Mouse (Mus musculus) spleen, adult 2 months (tissue): ENCODE measurements around the gene Scnn1a. TPM values are rescaled to one million over a fixed set of nuclear protein-coding genes. Genes with fewer than 3 reads are reported as not detected.

Experiments
- DNase-seq, 2 experiments: peaks; one replicate each; pipeline versions ENCODE4 v3.0.0 to v3.0.0-alpha.2; 2012 to 2021; ENCODE audit warnings: low spot score in 2 of 2, low read depth in 1 of 2
- H3K27ac ChIP-seq: fragments of 200-500 bp; 2 replicates; pipeline ENCODE4 v1.5.1; 2012; ENCODE audit warnings: low read length, inconsistent platforms; ENCODE audit not compliant: insufficient read depth
- H3K27me3 ChIP-seq: fragments of 200-500 bp; 2 replicates; pipeline ENCODE4 v1.6.1; 2012; ENCODE audit warnings: mild to moderate bottlenecking, moderate library complexity, low read length, inconsistent platforms; ENCODE audit not compliant: control insufficient read depth, insufficient read depth
- H3K36me3 ChIP-seq: fragments of 200-500 bp; 2 replicates; pipeline ENCODE4 v1.6.1; 2012; ENCODE audit warnings: mild to moderate bottlenecking, low read length, inconsistent platforms; ENCODE audit not compliant: control insufficient read depth, insufficient read depth
- H3K4me1 ChIP-seq: fragments of 200-500 bp; 2 replicates; pipeline ENCODE4 v1.6.1; 2011; ENCODE audit warnings: inconsistent platforms; ENCODE audit not compliant: control insufficient read depth, insufficient read depth, insufficient read length
- H3K4me3 ChIP-seq: fragments of 200-500 bp; 2 replicates; pipeline ENCODE4 v1.5.1; 2011; ENCODE audit warnings: mild to moderate bottlenecking, inconsistent platforms; ENCODE audit not compliant: insufficient read depth, insufficient read length; ENCODE audit errors: extremely low read depth
- CTCF ChIP-seq: fragments of 200-500 bp; IDR thresholded peaks from 2 replicates; pipeline ENCODE4 v1.5.1; 2011; ENCODE audit warnings: mild to moderate bottlenecking, inconsistent platforms; ENCODE audit not compliant: insufficient read depth, insufficient read length, insufficient replicate concordance; ENCODE audit errors: extremely low read depth
- POLR2A ChIP-seq: fragments of 200-500 bp; IDR thresholded peaks from 2 replicates; pipeline ENCODE4 v1.6.1; 2011; ENCODE audit warnings: low read depth, low read length, inconsistent platforms
- WGBS: fragments of 180-500 bp; shearing (Covaris S2); methylation state at CpG from one replicate; pipeline ENCODE4 v1.1.7; 2018; 5-methylcytosine and 5-hydroxymethylcytosine counted together
- polyA plus RNA-seq: library from polyadenylated mRNA; depleted of rRNA; stranded (reverse); fragments of >200 nt; gene quantifications from 2 replicates; pipeline ENCODE4 v1.2.3, GENCODE M21; 2012

The Scnn1a gene
- polyA plus RNA-seq, 1 experiment, result 1.5 TPM

DNA sequence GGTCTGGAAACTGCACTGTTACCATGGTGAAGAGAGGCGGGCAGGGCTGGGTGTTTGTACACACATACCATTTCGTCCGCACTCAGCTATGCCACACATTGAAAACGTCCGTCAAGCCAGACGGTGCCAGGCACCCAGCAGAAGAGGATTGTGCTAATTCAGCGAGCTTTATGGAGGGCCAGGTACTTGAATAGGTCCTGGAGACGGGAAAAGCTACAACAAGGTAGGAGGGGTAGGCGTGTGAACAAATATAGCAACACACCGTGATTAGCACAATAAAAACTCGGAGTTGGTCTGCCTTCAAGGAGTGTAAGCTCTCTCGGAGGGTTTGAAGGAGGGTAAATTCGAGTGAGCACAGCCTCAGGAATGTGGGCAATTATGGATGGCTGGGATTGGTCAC lies 2.3 kb downstream of the Scnn1a start:
- TF ChIP-seq CTCF (no peak), POLR2A (no peak)
- Histone ChIP-seq H3K27me3 (no peaks in the 10 kb centered on the region), H3K36me3 (no peaks in the 10 kb centered on the region), H3K4me1 (no peaks in the 10 kb centered on the region), H3K4me3 (no peak overlapping the region), H3K27ac (no peak overlapping the region)
- 87% methylated on average over 13 of the region's 13 CpGs for WGBS
- DNase-seq, result no peak

DNA sequence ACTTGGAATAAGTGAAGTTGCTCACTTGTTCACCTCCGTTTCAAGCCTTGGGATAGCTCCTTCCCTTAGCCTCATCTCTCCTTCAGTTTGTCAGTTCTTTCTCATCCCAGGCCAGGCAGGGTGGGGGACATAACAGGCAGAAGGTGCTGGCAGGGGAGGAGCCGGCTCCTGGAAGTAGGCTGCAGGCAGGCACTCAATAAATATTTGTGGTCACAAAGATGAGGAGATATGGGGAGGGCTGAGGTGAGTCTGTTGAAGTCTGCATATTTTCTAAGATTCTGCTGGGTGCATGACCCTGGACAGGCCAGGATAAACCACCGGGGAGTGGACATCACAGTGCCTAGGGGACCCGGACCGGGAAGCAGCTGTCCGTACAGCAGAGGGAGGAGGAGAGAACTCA lies 3.1 kb downstream of the Scnn1a start:
- Histone ChIP-seq H3K27ac (no peak overlapping the region), H3K4me1 (no peaks in the 10 kb centered on the region), H3K27me3 (no peaks in the 10 kb centered on the region), H3K36me3 (no peaks in the 10 kb centered on the region), H3K4me3 (no peak overlapping the region)
- 76% methylated on average over 6 of the region's 6 CpGs for WGBS
- TF ChIP-seq CTCF, result no peak
- no peak for TF ChIP-seq POLR2A
- no peak for DNase-seq

DNA sequence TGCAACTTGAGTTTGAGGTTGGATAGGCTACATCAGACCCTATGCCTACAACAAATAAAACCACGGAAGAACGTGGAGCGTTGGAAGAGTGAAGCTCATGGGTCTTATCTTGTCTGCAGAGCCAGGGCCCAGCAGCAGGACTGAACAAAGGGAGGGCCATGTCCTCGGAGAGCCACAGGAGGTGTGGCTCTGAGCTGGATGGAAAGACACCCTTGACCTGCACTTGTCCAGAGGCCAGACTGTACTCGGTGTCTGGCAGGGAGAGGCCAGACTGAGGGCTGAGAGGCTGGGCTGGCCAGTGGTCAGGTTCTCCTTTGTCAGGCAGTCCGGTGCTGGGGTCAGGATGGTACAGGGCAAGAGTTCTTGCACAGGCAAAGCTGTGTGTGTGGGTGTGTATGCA lies 4.9 kb downstream of the Scnn1a start:
- no peaks in the 10 kb centered on the region for H3K4me1 ChIP-seq
- TF ChIP-seq CTCF, result no peak
- no peak for TF ChIP-seq POLR2A
- no peaks in the 10 kb centered on the region for H3K36me3 ChIP-seq
- DNase-seq, result no peak
- H3K27ac ChIP-seq, result no peak overlapping the region
- H3K4me3 ChIP-seq, result no peak overlapping the region
- 78% methylated on average over 6 of the region's 6 CpGs for WGBS
- no peaks in the 10 kb centered on the region for H3K27me3 ChIP-seq

DNA sequence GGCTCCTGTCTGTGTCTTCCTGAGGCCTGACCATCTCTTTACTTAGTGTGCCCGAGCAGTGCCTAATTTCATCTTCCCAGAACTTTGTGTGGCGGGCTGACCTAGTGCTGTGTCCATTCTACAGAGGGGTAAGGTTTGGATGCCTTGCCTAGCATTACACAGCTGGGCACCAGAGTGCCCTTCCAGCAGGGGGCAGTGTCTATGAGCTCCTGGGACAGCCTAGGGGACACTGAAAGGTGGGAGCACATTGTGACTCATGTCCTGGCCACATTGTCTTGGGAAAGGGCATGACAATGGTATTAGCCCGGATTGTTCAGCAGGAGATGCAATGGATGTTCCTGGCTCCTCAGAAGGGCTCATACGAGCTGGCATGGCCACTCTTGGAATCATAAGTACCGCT lies 7.8 kb downstream of the Scnn1a start:
- Histone ChIP-seq H3K36me3 (no peaks in the 10 kb centered on the region), H3K4me1 (peaks cover 2% of the 10 kb centered on the region; the same call in 1 of the 2 replicates), H3K4me3 (no peak overlapping the region), H3K27me3 (0 out of 2 replicates have a peak, but pooled peaks cover 3% of the 10 kb centered on the region), H3K27ac (no peak overlapping the region)
- peak; percentile 44; the same call in 1 of the 2 replicates for TF ChIP-seq CTCF
- TF ChIP-seq POLR2A, result no peak
- peak in 1 of 2 experiments; percentile 39 for DNase-seq
- WGBS, result 79% methylated on average over 5 of the region's 5 CpGs

DNA sequence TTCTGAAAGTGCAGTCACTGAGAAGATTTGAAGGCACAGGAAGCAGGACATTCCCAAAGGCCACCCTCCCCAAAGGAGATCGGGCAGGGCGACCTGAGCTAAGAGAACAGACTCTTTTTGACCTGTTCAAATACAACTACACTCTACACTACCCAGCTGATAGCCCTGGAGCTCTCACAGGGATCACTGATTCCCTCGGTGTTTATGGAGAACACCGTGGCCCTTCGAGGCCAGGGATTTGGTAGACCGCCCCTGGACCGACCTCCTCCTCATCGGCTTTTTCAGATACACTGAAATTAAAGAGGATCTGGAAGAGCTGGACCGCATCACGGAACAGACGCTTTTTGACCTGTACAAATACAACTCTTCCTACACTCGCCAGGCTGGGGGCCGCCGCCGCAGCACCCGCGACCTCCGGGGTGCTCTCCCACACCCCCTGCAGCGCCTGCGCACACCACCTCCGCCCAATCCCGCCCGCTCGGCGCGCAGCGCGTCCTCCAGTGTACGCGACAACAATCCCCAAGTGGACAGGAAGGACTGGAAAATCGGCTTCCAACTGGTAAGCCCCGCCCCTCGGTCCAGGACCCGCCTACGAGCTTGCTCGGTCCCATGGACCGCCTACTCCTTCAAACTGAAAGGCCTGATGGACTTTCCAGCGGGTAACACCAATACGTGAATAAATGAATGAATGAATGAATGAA lies 10.3 kb downstream of the Scnn1a start:
- no peaks in the 10 kb centered on the region for H3K36me3 ChIP-seq
- 0 out of 2 replicates have a peak, but pooled peaks cover 3% of the 10 kb centered on the region for H3K27me3 ChIP-seq
- peak in 1 of 2 experiments; percentile 32 for DNase-seq
- peak overlapping the region; percentile 44; the same call in 1 of the 2 replicates for H3K4me3 ChIP-seq
- WGBS, result 5% methylated on average over 39 of the region's 39 CpGs
- peaks cover 2% of the 10 kb centered on the region; the same call in 1 of the 2 replicates for H3K4me1 ChIP-seq
- TF ChIP-seq CTCF, result no peak
- TF ChIP-seq POLR2A, result no peak
- peak overlapping the region; percentile 39; the same call in 1 of the 2 replicates for H3K27ac ChIP-seq

DNA sequence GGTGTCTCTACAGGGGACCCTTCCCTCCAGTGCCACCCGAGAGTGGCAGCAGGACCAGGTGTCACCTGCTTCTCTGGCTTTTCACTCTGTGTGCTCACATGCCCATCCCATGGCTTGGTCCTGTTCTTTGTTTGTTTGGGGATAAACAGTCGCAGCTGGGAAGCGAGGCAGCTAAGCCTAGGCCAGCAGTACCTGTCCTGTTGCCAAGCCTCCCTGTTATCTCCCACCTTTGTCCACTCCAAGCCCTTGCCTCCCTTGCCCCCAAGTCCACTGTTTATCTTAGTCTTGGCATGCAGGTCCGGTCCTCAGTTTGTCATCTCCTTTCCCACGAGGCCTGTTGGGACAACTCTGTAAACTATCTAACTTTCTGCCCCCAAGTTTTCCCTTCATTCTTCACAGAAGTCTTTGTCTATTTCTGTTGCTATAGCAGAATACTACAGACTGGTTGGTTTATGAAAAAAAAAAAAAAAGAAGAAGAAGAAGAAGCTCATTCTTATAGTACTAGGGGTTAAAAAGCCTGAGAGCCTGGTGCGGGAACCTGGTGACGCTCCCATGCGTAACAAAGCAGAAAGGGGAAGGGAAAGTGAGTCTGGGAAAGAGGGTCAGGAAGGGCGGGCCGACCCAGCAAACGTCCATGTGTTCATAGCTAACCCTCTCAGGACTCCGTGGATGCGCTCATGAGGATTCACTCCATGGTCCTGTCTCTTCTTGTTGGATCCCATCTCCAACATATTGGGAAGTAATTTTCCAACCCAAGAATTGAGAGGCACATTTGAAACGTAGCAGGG lies 12.8 kb downstream of the Scnn1a start:
- H3K4me3 ChIP-seq, result no peak overlapping the region
- no peaks in the 10 kb centered on the region for H3K36me3 ChIP-seq
- H3K27ac ChIP-seq, result no peak overlapping the region
- no peak for DNase-seq
- WGBS, result 57% methylated on average over 14 of the region's 14 CpGs
- no peak for TF ChIP-seq CTCF
- TF ChIP-seq POLR2A, result no peak
- H3K27me3 ChIP-seq, result 0 out of 2 replicates have a peak, but pooled peaks cover 3% of the 10 kb centered on the region
- peaks cover 2% of the 10 kb centered on the region; the same call in 1 of the 2 replicates for H3K4me1 ChIP-seq

DNA sequence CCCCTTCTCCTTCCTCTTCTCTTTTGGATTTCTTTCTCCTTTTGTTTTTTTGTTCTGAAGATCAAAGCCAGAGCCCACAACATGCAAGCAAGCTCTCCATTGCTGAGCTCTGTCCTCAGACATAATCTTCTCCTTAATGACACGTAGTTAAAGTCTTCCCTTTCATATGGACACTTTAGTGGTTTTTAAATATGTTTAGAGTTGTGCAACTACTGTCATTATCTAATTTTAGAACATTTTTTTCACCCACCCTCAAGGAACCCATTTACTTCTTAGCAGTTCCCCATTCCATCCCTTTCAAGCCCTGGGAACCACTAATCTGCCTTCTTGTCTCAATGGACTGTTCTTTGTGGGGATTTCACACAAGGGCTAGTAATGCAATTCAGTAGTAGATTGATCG lies 13.9 kb downstream of the Scnn1a start:
- no peak overlapping the region for H3K4me3 ChIP-seq
- H3K4me1 ChIP-seq, result peaks cover 3% of the 10 kb centered on the region; the same call in 1 of the 2 replicates
- 49% methylated on average over 2 of the region's 2 CpGs for WGBS
- H3K36me3 ChIP-seq, result no peaks in the 10 kb centered on the region
- no peak overlapping the region for H3K27ac ChIP-seq
- TF ChIP-seq CTCF (no peak), POLR2A (no peak)
- 0 out of 2 replicates have a peak, but pooled peaks cover 3% of the 10 kb centered on the region for H3K27me3 ChIP-seq
- DNase-seq, result no peak
